Mouse (Mus musculus) kidney, postnatal 14 days (tissue): ENCODE measurements around the gene Gm44790.
A peak's percentile ranks its signal among the peaks of the same experiment; 100 is the strongest.
"Not testable (repeated sequence)": the region's sequence is repeated elsewhere in the genome, so short reads cannot be mapped to it uniquely, and the experiment has no call there.

Source experiments
- DNase-seq: peaks from one replicate; pipeline ENCODE4 v3.0.0; 2022; ENCODE audit warnings: mixed read lengths

Gm44790 gene

GRCm38 (mm10) chr6:86426358-86426757 lies at the start of gene Gm44790:
Gene Gm44790 (plus strand): TSS chr6:86426658.
- no peak for DNase-seq

- DNase-seq, result no peak
Observed at GRCm38 (mm10) chr6:86378341-86378740, 48.1 kb upstream of the Gm44790 start.

GRCm38 (mm10) chr6:86380112-86380511 lies 46.3 kb upstream of the Gm44790 start:
- DNase-seq, result not testable (repeated sequence)

GRCm38 (mm10) chr6:86382551-86382950 lies 43.9 kb upstream of the Gm44790 start:
- DNase-seq, result no peak

GRCm38 (mm10) chr6:86383370-86383769 lies 43.1 kb upstream of the Gm44790 start:
- DNase-seq, result no peak

GRCm38 (mm10) chr6:86384692-86385091 lies 41.8 kb upstream of the Gm44790 start:
- DNase-seq, result no peak

GRCm38 (mm10) chr6:86385362-86386104 lies 40.9 kb upstream of the Gm44790 start:
- no peak for DNase-seq

GRCm38 (mm10) chr6:86387313-86387712 lies 39.1 kb upstream of the Gm44790 start:
- DNase-seq, result peak; percentile 73

- DNase-seq, result no peak
Observed at GRCm38 (mm10) chr6:86388461-86388860, 38.0 kb upstream of the Gm44790 start.

- DNase-seq, result no peak
Observed at GRCm38 (mm10) chr6:86391326-86391725, 35.1 kb upstream of the Gm44790 start.

GRCm38 (mm10) chr6:86393187-86393586 lies 33.3 kb upstream of the Gm44790 start:
- no peak for DNase-seq

GRCm38 (mm10) chr6:86394078-86394720 lies 32.3 kb upstream of the Gm44790 start:
- no peak for DNase-seq

- DNase-seq, result no peak
Observed at GRCm38 (mm10) chr6:86395021-86395420, 31.4 kb upstream of the Gm44790 start.

- DNase-seq, result no peak
Observed at GRCm38 (mm10) chr6:86395969-86396368, 30.5 kb upstream of the Gm44790 start.

- peak; percentile 93 for DNase-seq
Observed at GRCm38 (mm10) chr6:86396581-86397256, 29.7 kb upstream of the Gm44790 start, which contains the start of gene Pcyox1. Gene Pcyox1 (minus strand): TSS chr6:86397154.

- DNase-seq, result no peak
Observed at GRCm38 (mm10) chr6:86397257-86397980, 29.0 kb upstream of the Gm44790 start.

- DNase-seq, result no peak
Observed at GRCm38 (mm10) chr6:86398986-86399385, 27.5 kb upstream of the Gm44790 start.

- no peak for DNase-seq
Observed at GRCm38 (mm10) chr6:86399995-86400394, 26.5 kb upstream of the Gm44790 start.

- DNase-seq, result peak; percentile 89
Observed at GRCm38 (mm10) chr6:86400972-86401371, 25.5 kb upstream of the Gm44790 start.

GRCm38 (mm10) chr6:86402681-86403607 lies 23.5 kb upstream of the Gm44790 start:
- DNase-seq, result no peak

- DNase-seq, result peak; percentile 90
Observed at GRCm38 (mm10) chr6:86403728-86404099, 22.7 kb upstream of the Gm44790 start.
